Mouse (Mus musculus) brain, embryonic 14.5 days (tissue): ENCODE data around the gene Adamts14.

Experiments
- CTCF ChIP-seq: fragments of 200-500 bp; IDR thresholded peaks from 2 replicates; pipeline ENCODE4 v1.5.1; 2012; ENCODE audit warnings: inconsistent platforms, mild to moderate bottlenecking, moderate library complexity, borderline replicate concordance; ENCODE audit not compliant: insufficient read depth, insufficient read length; ENCODE audit errors: extremely low read depth
- POLR2A ChIP-seq: fragments of 200-500 bp; IDR thresholded peaks from 2 replicates; pipeline ENCODE4 v1.6.1; 2012; ENCODE audit warnings: mild to moderate bottlenecking, inconsistent platforms, borderline replicate concordance; ENCODE audit not compliant: poor library complexity, insufficient read depth, insufficient read length, severe bottlenecking; ENCODE audit errors: extremely low read depth

DNA sequence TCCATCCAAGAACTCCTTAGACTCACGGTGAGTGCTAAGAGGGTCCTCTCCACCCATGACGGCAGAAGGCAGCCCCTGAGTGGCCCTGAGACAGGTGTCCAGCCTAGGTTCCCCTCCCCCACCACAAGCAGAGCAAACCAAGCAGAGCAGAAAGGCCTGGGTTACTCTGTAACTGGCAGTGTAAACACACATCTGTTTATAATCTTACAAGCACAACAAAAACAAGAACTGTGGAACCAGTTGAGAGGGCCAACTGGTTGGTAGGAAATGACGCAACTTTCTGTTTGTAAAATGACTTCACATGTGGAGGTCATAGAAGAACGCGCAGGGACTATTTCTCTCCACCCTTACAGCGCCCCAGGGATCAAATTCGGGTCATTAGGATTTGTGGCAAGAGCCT, 39.5 kb upstream of the Adamts14 start:
- TF ChIP-seq CTCF (no peak), POLR2A (no peak)
